Mouse (Mus musculus): Measurements from ENCODE around the gene Cpxm2. TPM values are rescaled to one million over a fixed set of nuclear protein-coding genes. Genes with fewer than 3 reads are reported as not detected.

The Cpxm2 gene
- polyA plus RNA-seq, 1 experiment from 2014 or later = 2.6 TPM

GRCm38 (mm10) chr7:132174787-132175186 is 20.2 kb upstream of the Cpxm2 start:
- Histone ChIP-seq H3K36me3 (no peaks in the 10 kb centered on the region), H3K4me2 (replicated peaks) (no peak overlapping the region), H3K27me3 (no peaks in the 10 kb centered on the region), H3K4me1 (peaks cover 16% of the 10 kb centered on the region), H3K4me3 (no peak overlapping the region), H3K9me3 (no peaks in the 10 kb centered on the region), H3K27ac (replicated peaks) (peak overlapping the region; percentile 51; the same call in 1 of the 2 replicates), H3K9ac (replicated peaks) (no peak overlapping the region)
- WGBS = 57% methylated on average over 5 of the region's 5 CpGs
- ATAC-seq (replicated peaks) = no peak

GRCm38 (mm10) chr7:132174296-132174695 is 19.8 kb upstream of the Cpxm2 start:
- no peak overlapping the region for H3K4me2 ChIP-seq (replicated peaks)
- WGBS = 69% methylated on average over 2 of the region's 2 CpGs
- ATAC-seq (replicated peaks) = no peak

GRCm38 (mm10) chr7:132172220-132172619 is 17.7 kb upstream of the Cpxm2 start:
- WGBS = 49% methylated on average over 5 of the region's 5 CpGs
- ATAC-seq (replicated peaks) = no peak

More at GRCm38 (mm10) chr7:132174296-132174695, 19.8 kb upstream of the Cpxm2 start:
- H3K27me3 ChIP-seq = no peaks in the 10 kb centered on the region
- H3K27ac ChIP-seq (replicated peaks) = peak overlapping the region; percentile 51
- H3K36me3 ChIP-seq = no peaks in the 10 kb centered on the region
- H3K4me1 ChIP-seq = peaks cover 19% of the 10 kb centered on the region
- no peak overlapping the region for H3K4me3 ChIP-seq
- H3K9me3 ChIP-seq = no peaks in the 10 kb centered on the region
- H3K9ac ChIP-seq (replicated peaks) = no peak overlapping the region

GRCm38 (mm10) chr7:132171716-132172115 is 17.2 kb upstream of the Cpxm2 start:
- Histone ChIP-seq H3K4me3 (no peak overlapping the region), H3K27ac (replicated peaks) (peak overlapping the region; percentile 55), H3K27me3 (no peaks in the 10 kb centered on the region), H3K36me3 (no peaks in the 10 kb centered on the region), H3K4me2 (replicated peaks) (no peak overlapping the region), H3K9me3 (no peaks in the 10 kb centered on the region), H3K4me1 (peaks cover 30% of the 10 kb centered on the region), H3K9ac (replicated peaks) (no peak overlapping the region)
- WGBS = 61% methylated on average over 5 of the region's 5 CpGs
- no peak for ATAC-seq (replicated peaks)

More at GRCm38 (mm10) chr7:132172220-132172619, 17.7 kb upstream of the Cpxm2 start:
- H3K9ac ChIP-seq (replicated peaks) = no peak overlapping the region
- H3K27me3 ChIP-seq = no peaks in the 10 kb centered on the region
- no peak overlapping the region for H3K4me2 ChIP-seq (replicated peaks)
- H3K36me3 ChIP-seq = no peaks in the 10 kb centered on the region
- H3K9me3 ChIP-seq = no peaks in the 10 kb centered on the region
- peak overlapping the region; percentile 55 for H3K27ac ChIP-seq (replicated peaks)
- peaks cover 25% of the 10 kb centered on the region for H3K4me1 ChIP-seq
- no peak overlapping the region for H3K4me3 ChIP-seq

GRCm38 (mm10) chr7:132169419-132170169 is 15.1 kb upstream of the Cpxm2 start:
- H3K9ac ChIP-seq (replicated peaks) = no peak overlapping the region
- ATAC-seq (replicated peaks) = 0 out of 2 replicates have a peak, but pooled peaks have one; percentile 23
- no peak overlapping the region for H3K4me3 ChIP-seq
- H3K4me2 ChIP-seq (replicated peaks) = no peak overlapping the region
- H3K27ac ChIP-seq (replicated peaks) = no peak overlapping the region
- WGBS = 52% methylated on average over 7 of the region's 7 CpGs
- no peaks in the 10 kb centered on the region for H3K27me3 ChIP-seq
- H3K4me1 ChIP-seq = peaks cover 34% of the 10 kb centered on the region
- H3K36me3 ChIP-seq = no peaks in the 10 kb centered on the region
- no peaks in the 10 kb centered on the region for H3K9me3 ChIP-seq

GRCm38 (mm10) chr7:132167239-132167638 is 12.7 kb upstream of the Cpxm2 start:
- no peaks in the 10 kb centered on the region for H3K9me3 ChIP-seq
- H3K9ac ChIP-seq (replicated peaks) = no peak overlapping the region
- H3K4me2 ChIP-seq (replicated peaks) = no peak overlapping the region
- no peaks in the 10 kb centered on the region for H3K36me3 ChIP-seq
- H3K4me3 ChIP-seq = no peak overlapping the region
- peak; percentile 85 for ATAC-seq (replicated peaks)
- H3K4me1 ChIP-seq = peaks cover 28% of the 10 kb centered on the region
- no peaks in the 10 kb centered on the region for H3K27me3 ChIP-seq
- 36% methylated on average over 4 of the region's 4 CpGs for WGBS
- peak overlapping the region; percentile 16; the same call in 1 of the 2 replicates for H3K27ac ChIP-seq (replicated peaks)

- ATAC-seq (replicated peaks) = no peak
- Histone ChIP-seq H3K9ac (replicated peaks) (no peak overlapping the region), H3K4me2 (replicated peaks) (no peak overlapping the region), H3K4me3 (no peak overlapping the region), H3K27me3 (no peaks in the 10 kb centered on the region), H3K36me3 (no peaks in the 10 kb centered on the region), H3K27ac (replicated peaks) (peak overlapping the region; percentile 41; the same call in 1 of the 2 replicates), H3K9me3 (no peaks in the 10 kb centered on the region), H3K4me1 (peaks cover 34% of the 10 kb centered on the region)
- 50% methylated on average over 3 of the region's 3 CpGs for WGBS
These were observed 7.7 kb upstream of the Cpxm2 start for GRCm38 (mm10) chr7:132162254-132162653.

- no peaks in the 10 kb centered on the region for H3K36me3 ChIP-seq
- no peaks in the 10 kb centered on the region for H3K27me3 ChIP-seq
- H3K4me1 ChIP-seq = peaks cover 49% of the 10 kb centered on the region
- 39% methylated on average over 9 of the region's 9 CpGs for WGBS
- ATAC-seq (replicated peaks) = peak; percentile 67
- H3K4me2 ChIP-seq (replicated peaks) = no peak overlapping the region
- no peak overlapping the region for H3K9ac ChIP-seq (replicated peaks)
- peak overlapping the region; percentile 79 for H3K27ac ChIP-seq (replicated peaks)
- H3K9me3 ChIP-seq = no peaks in the 10 kb centered on the region
- no peak overlapping the region for H3K4me3 ChIP-seq
These were observed 3.9 kb upstream of the Cpxm2 start for GRCm38 (mm10) chr7:132158321-132159025.

- Histone ChIP-seq H3K4me3 (peak overlapping the region; percentile 33; the same call in 1 of the 2 replicates), H3K27me3 (no peaks in the 10 kb centered on the region), H3K9ac (replicated peaks) (no peak overlapping the region), H3K4me1 (peaks cover 47% of the 10 kb centered on the region), H3K4me2 (replicated peaks) (peak overlapping the region; percentile 56), H3K27ac (replicated peaks) (peak overlapping the region; percentile 24), H3K36me3 (no peaks in the 10 kb centered on the region), H3K9me3 (no peaks in the 10 kb centered on the region)
- ATAC-seq (replicated peaks) = peak; percentile 62
- WGBS = 21% methylated on average over 6 of the region's 6 CpGs
These were observed 803 bp downstream of the Cpxm2 start for GRCm38 (mm10) chr7:132153725-132154147.

GRCm38 (mm10) chr7:132145227-132145800 is 9.2 kb downstream of the Cpxm2 start:
- Histone ChIP-seq H3K9me3 (no peaks in the 10 kb centered on the region), H3K9ac (replicated peaks) (no peak overlapping the region), H3K4me1 (0 out of 2 replicates have a peak, but pooled peaks cover 3% of the 10 kb centered on the region), H3K27me3 (no peaks in the 10 kb centered on the region), H3K4me2 (replicated peaks) (no peak overlapping the region), H3K27ac (replicated peaks) (no peak overlapping the region), H3K36me3 (no peaks in the 10 kb centered on the region), H3K4me3 (no peak overlapping the region)
- 63% methylated on average over 15 of the region's 15 CpGs for WGBS
- no peak for ATAC-seq (replicated peaks)

GRCm38 (mm10) chr7:132128687-132129086 is 25.9 kb downstream of the Cpxm2 start:
- no peak for ATAC-seq (replicated peaks)
- 29% methylated on average over 6 of the region's 6 CpGs for WGBS
- H3K4me3 ChIP-seq = no peak overlapping the region

GRCm38 (mm10) chr7:132124948-132125347 is 29.6 kb downstream of the Cpxm2 start:
- no peak for ATAC-seq (replicated peaks)

More at GRCm38 (mm10) chr7:132128687-132129086, 25.9 kb downstream of the Cpxm2 start:
- Histone ChIP-seq H3K4me2 (replicated peaks) (no peak overlapping the region), H3K4me1 (no peaks in the 10 kb centered on the region; the same call in 1 of the 2 replicates), H3K36me3 (no peaks in the 10 kb centered on the region), H3K27me3 (no peaks in the 10 kb centered on the region), H3K9me3 (no peaks in the 10 kb centered on the region), H3K9ac (replicated peaks) (no peak overlapping the region), H3K27ac (replicated peaks) (no peak overlapping the region)

More at GRCm38 (mm10) chr7:132124948-132125347, 29.6 kb downstream of the Cpxm2 start:
- no peak overlapping the region for H3K27ac ChIP-seq (replicated peaks)
- H3K27me3 ChIP-seq = no peaks in the 10 kb centered on the region
- 69% methylated on average over 7 of the region's 7 CpGs for WGBS
- H3K36me3 ChIP-seq = no peaks in the 10 kb centered on the region
- H3K4me1 ChIP-seq = no peaks in the 10 kb centered on the region; the same call in 1 of the 2 replicates
- H3K9ac ChIP-seq (replicated peaks) = no peak overlapping the region
- no peak overlapping the region for H3K4me3 ChIP-seq
- H3K9me3 ChIP-seq = no peaks in the 10 kb centered on the region
- no peak overlapping the region for H3K4me2 ChIP-seq (replicated peaks)

All from forebrain, embryonic 15.5 days (tissue).